Mouse (Mus musculus) intestine, embryonic 15.5 days (tissue): ENCODE data around the gene Spg7. TPM values are rescaled to one million over a fixed set of nuclear protein-coding genes. Genes with fewer than 3 reads are reported as not detected.
"Not testable (repeated sequence)": the region's sequence is repeated elsewhere in the genome, so short reads cannot be mapped to it uniquely, and the experiment has no call there.

ENCODE experiments used
- ATAC-seq: fragments of 200-750 bp; cut with Nextera tagmentation; 2 replicates; pipeline ENCODE4 v1.8.0; 2017; ENCODE audit warnings: moderate TSS enrichment, moderate library complexity
- H3K27ac ChIP-seq: fragments of 300-500 bp; sonication (generic); 2 replicates; pipeline ENCODE4 v1.5.1; 2015; ENCODE audit warnings: mild to moderate bottlenecking, inconsistent platforms
- H3K27me3 ChIP-seq: fragments of 300-500 bp; sonication (generic); replicated peaks from 2 replicates; pipeline ENCODE4 v1.6.1; 2015; ENCODE audit warnings: inconsistent platforms
- H3K36me3 ChIP-seq: fragments of 300-500 bp; sonication (generic); 2 replicates; pipeline ENCODE4 v1.6.1; 2015; ENCODE audit warnings: inconsistent platforms
- H3K4me1 ChIP-seq: fragments of 300-500 bp; sonication (generic); replicated peaks from 2 replicates; pipeline ENCODE4 v1.6.1; 2015; ENCODE audit warnings: inconsistent platforms
- H3K4me2 ChIP-seq: fragments of 300-500 bp; sonication (generic); replicated peaks from 2 replicates; pipeline ENCODE4 v1.6.1; 2015; ENCODE audit warnings: mild to moderate bottlenecking, inconsistent platforms
- H3K4me3 ChIP-seq: fragments of 300-500 bp; sonication (generic); replicated peaks from 2 replicates; pipeline ENCODE4 v1.5.1; 2015; ENCODE audit warnings: inconsistent platforms
- H3K9ac ChIP-seq: fragments of 300-500 bp; sonication (generic); 2 replicates; pipeline ENCODE4 v1.6.1; 2015; ENCODE audit warnings: inconsistent platforms
- H3K9me3 ChIP-seq: fragments of 300-500 bp; sonication (generic); 2 replicates; pipeline ENCODE4 v1.6.1; 2016; ENCODE audit warnings: inconsistent platforms
- WGBS: fragments of 180-500 bp; shearing (Covaris S2); methylation state at CpG from one replicate; pipeline ENCODE4 v1.1.7; 2015; 5-methylcytosine and 5-hydroxymethylcytosine counted together
- polyA plus RNA-seq: library from polyadenylated mRNA; unstranded; fragments of >200 nt; fragmentation: Nextera tagmentation; extraction: Ambion mirVana; gene quantifications from 2 replicates; pipeline ENCODE4 v1.2.1, GENCODE M21; 2015

The Spg7 gene
- polyA plus RNA-seq, 1 experiment from 2014 or later, result 52.5 TPM

GRCm38 (mm10) chr8:123066101-123066683 is 3.5 kb downstream of the Spg7 start:
- Histone ChIP-seq H3K9ac (peak overlapping the region; percentile 94), H3K4me1 (peaks cover 17% of the 10 kb centered on the region)
- WGBS, result 32% methylated on average over 7 of the region's 7 CpGs

GRCm38 (mm10) chr8:123071176-123071575 is 8.4 kb downstream of the Spg7 start:
- Histone ChIP-seq H3K9me3 (no peaks in the 10 kb centered on the region), H3K9ac (no peak overlapping the region), H3K4me3 (no peak overlapping the region), H3K4me2 (no peak overlapping the region), H3K36me3 (peaks cover 10% of the 10 kb centered on the region), H3K27ac (no peak overlapping the region), H3K27me3 (no peaks in the 10 kb centered on the region), H3K4me1 (peaks cover 7% of the 10 kb centered on the region)
- ATAC-seq, result no peak
- 69% methylated on average over 4 of the region's 4 CpGs for WGBS

More at GRCm38 (mm10) chr8:123066101-123066683, 3.5 kb downstream of the Spg7 start:
- Histone ChIP-seq H3K27me3 (no peaks in the 10 kb centered on the region), H3K36me3 (no peaks in the 10 kb centered on the region; the same call in 1 of the 2 replicates), H3K4me3 (peak overlapping the region; percentile 96), H3K9me3 (no peaks in the 10 kb centered on the region), H3K27ac (peak overlapping the region; percentile 92), H3K4me2 (peak overlapping the region; percentile 66)
- ATAC-seq, result no peak

GRCm38 (mm10) chr8:123077213-123077612 is 14.5 kb downstream of the Spg7 start:
- Histone ChIP-seq H3K4me2 (no peak overlapping the region), H3K9ac (no peak overlapping the region), H3K36me3 (peaks cover 33% of the 10 kb centered on the region), H3K27me3 (no peaks in the 10 kb centered on the region), H3K9me3 (no peaks in the 10 kb centered on the region), H3K4me3 (no peak overlapping the region), H3K4me1 (no peaks in the 10 kb centered on the region), H3K27ac (no peak overlapping the region)
- WGBS, result 75% methylated on average over 6 of the region's 6 CpGs
- ATAC-seq, result peak; percentile 75; the same call in 1 of the 2 replicates

- Histone ChIP-seq H3K4me1 (no peaks in the 10 kb centered on the region), H3K27me3 (no peaks in the 10 kb centered on the region), H3K4me2 (no peak overlapping the region), H3K27ac (no peak overlapping the region), H3K9me3 (no peaks in the 10 kb centered on the region), H3K36me3 (peaks cover 49% of the 10 kb centered on the region), H3K4me3 (no peak overlapping the region), H3K9ac (no peak overlapping the region)
- ATAC-seq, result no peak
- 85% methylated on average over 6 of the region's 6 CpGs for WGBS
Measured at GRCm38 (mm10) chr8:123082993-123083392, 20.3 kb downstream of the Spg7 start.

- ATAC-seq, result no peak
- Histone ChIP-seq H3K4me1 (no peaks in the 10 kb centered on the region), H3K4me2 (no peak overlapping the region), H3K27ac (no peak overlapping the region), H3K9me3 (no peaks in the 10 kb centered on the region), H3K27me3 (no peaks in the 10 kb centered on the region), H3K4me3 (no peak overlapping the region), H3K36me3 (peaks cover 54% of the 10 kb centered on the region), H3K9ac (no peak overlapping the region)
- WGBS, result 86% methylated on average over 12 of the region's 12 CpGs
Measured at GRCm38 (mm10) chr8:123083610-123084009, 20.9 kb downstream of the Spg7 start.

- Histone ChIP-seq H3K36me3 (peaks cover 60% of the 10 kb centered on the region), H3K4me3 (no peak overlapping the region), H3K27ac (no peak overlapping the region), H3K27me3 (no peaks in the 10 kb centered on the region), H3K9me3 (no peaks in the 10 kb centered on the region), H3K4me1 (no peaks in the 10 kb centered on the region), H3K9ac (no peak overlapping the region), H3K4me2 (no peak overlapping the region)
- ATAC-seq, result no peak
- 88% methylated on average over 9 of the region's 9 CpGs for WGBS
Measured at GRCm38 (mm10) chr8:123087289-123087688, 24.5 kb downstream of the Spg7 start.

- H3K9ac ChIP-seq, result no peak overlapping the region
- H3K36me3 ChIP-seq, result peaks cover 18% of the 10 kb centered on the region; the same call in 1 of the 2 replicates
- no peaks in the 10 kb centered on the region; the same call in 1 of the 2 replicates for H3K4me1 ChIP-seq
- no peaks in the 10 kb centered on the region for H3K9me3 ChIP-seq
- ATAC-seq, result no peak
- H3K4me3 ChIP-seq, result no peak overlapping the region
- H3K27me3 ChIP-seq, result no peaks in the 10 kb centered on the region
- 87% methylated on average over 11 of the region's 11 CpGs for WGBS
- H3K4me2 ChIP-seq, result no peak overlapping the region
- no peak overlapping the region for H3K27ac ChIP-seq
Measured at GRCm38 (mm10) chr8:123097216-123097615, 34.5 kb downstream of the Spg7 start.

GRCm38 (mm10) chr8:123097786-123098584 is 35.2 kb downstream of the Spg7 start:
- 81% methylated on average over 12 of the region's 12 CpGs for WGBS
- Histone ChIP-seq H3K27me3 (no peaks in the 10 kb centered on the region), H3K36me3 (peaks cover 18% of the 10 kb centered on the region; the same call in 1 of the 2 replicates), H3K4me3 (no peak overlapping the region), H3K9ac (no peak overlapping the region), H3K4me2 (no peak overlapping the region), H3K9me3 (no peaks in the 10 kb centered on the region), H3K27ac (no peak overlapping the region), H3K4me1 (no peaks in the 10 kb centered on the region; the same call in 1 of the 2 replicates)
- ATAC-seq, result no peak

GRCm38 (mm10) chr8:123100288-123100687 is 37.5 kb downstream of the Spg7 start:
- 53% methylated on average over 8 of the region's 8 CpGs for WGBS
- Histone ChIP-seq H3K36me3 (peaks cover 14% of the 10 kb centered on the region), H3K27me3 (no peaks in the 10 kb centered on the region), H3K4me2 (no peak overlapping the region), H3K4me1 (peaks cover 9% of the 10 kb centered on the region), H3K4me3 (no peak overlapping the region), H3K9ac (no peak overlapping the region), H3K9me3 (no peaks in the 10 kb centered on the region), H3K27ac (no peak overlapping the region)
- no peak for ATAC-seq

- Histone ChIP-seq H3K27me3 (no peaks in the 10 kb centered on the region), H3K36me3 (peaks cover 18% of the 10 kb centered on the region), H3K27ac (no peak overlapping the region), H3K4me3 (no peak overlapping the region), H3K4me1 (peaks cover 9% of the 10 kb centered on the region), H3K4me2 (peak overlapping the region; percentile 84; the same call in 1 of the 2 replicates), H3K9me3 (no peaks in the 10 kb centered on the region), H3K9ac (no peak overlapping the region)
- 69% methylated on average over 4 of the region's 4 CpGs for WGBS
- ATAC-seq, result no peak
Measured at GRCm38 (mm10) chr8:123101244-123101643, 38.5 kb downstream of the Spg7 start.

GRCm38 (mm10) chr8:123101735-123102685 is 39.3 kb downstream of the Spg7 start, which contains the start of gene Rpl13:
TSS of gene Rpl13 (plus strand) at chr8:123102350.
- Histone ChIP-seq H3K4me3 (peak within 1 kb of the TSS; percentile 75), H3K4me1 (peaks cover 9% of the 10 kb centered on the region), H3K9me3 (no peaks in the 10 kb centered on the region), H3K36me3 (peaks cover 18% of the 10 kb centered on the region), H3K4me2 (peak within 1 kb of the TSS; percentile 84), H3K9ac (peak within 1 kb of the TSS; percentile 93), H3K27ac (peak within 1 kb of the TSS; percentile 96), H3K27me3 (no peaks in the 10 kb centered on the region)
- peak; percentile 96 for ATAC-seq
- WGBS, result under 1% methylated on average over 56 of the region's 56 CpGs

GRCm38 (mm10) chr8:123102855-123103254 is 40.1 kb downstream of the Spg7 start:
- Histone ChIP-seq H3K27ac (peak overlapping the region; percentile 96), H3K9ac (peak overlapping the region; percentile 93), H3K4me3 (peak overlapping the region; percentile 75), H3K36me3 (peaks cover 18% of the 10 kb centered on the region), H3K4me2 (peak overlapping the region; percentile 84)
- 2% methylated on average over 26 of the region's 26 CpGs for WGBS
- ATAC-seq, result peak; percentile 5; the same call in 1 of the 2 replicates
- H3K27me3 ChIP-seq, H3K9me3 ChIP-seq, H3K4me1 ChIP-seq: not testable (repeated sequence)
